Mouse (Mus musculus): ENCODE measurements around the gene Hsp90ab1.

GRCm38 (mm10) chr17:45578242-45578641 lies 5.2 kb upstream of the Hsp90ab1 start:
- TF ChIP-seq CTCF (IDR thresholded peaks at IDR 0.05; ENCODE audit: low read depth) = no peak
- TF ChIP-seq EP300 (optimal IDR thresholded peaks at IDR 0.05) = no peak
